Mouse (Mus musculus) midbrain, embryonic 14.5 days (tissue): ENCODE results near the gene Pex5l. TPM values are rescaled to one million over a fixed set of nuclear protein-coding genes. Genes with fewer than 3 reads are reported as not detected.
A peak's percentile ranks its signal among the peaks of the same experiment; 100 is the strongest.

Source experiments
- ATAC-seq: fragments of 200-750 bp; cut with Nextera tagmentation; 2 replicates; pipeline ENCODE4 v1.8.0; 2017; ENCODE audit warnings: moderate number of reproducible peaks, moderate library complexity; ENCODE audit not compliant: low FRiP score, low TSS enrichment
- DNase-seq: peaks from one replicate; pipeline ENCODE4 v3.0.0-alpha.2; 2015
- H3K27ac ChIP-seq: fragments of 300-500 bp; sonication (generic); replicated peaks from 2 replicates; pipeline ENCODE4 v1.5.1; 2014; ENCODE audit warnings: mild to moderate bottlenecking, low read depth, low read length, moderate library complexity
- H3K27me3 ChIP-seq: fragments of 300-500 bp; sonication (generic); 2 replicates; pipeline ENCODE4 v1.6.1; 2014; ENCODE audit warnings: low read length, control low read depth, mixed read lengths; ENCODE audit not compliant: control insufficient read depth, insufficient read depth
- H3K36me3 ChIP-seq: fragments of 300-500 bp; sonication (generic); 2 replicates; pipeline ENCODE4 v1.6.1; 2014; ENCODE audit warnings: low read length, control low read depth; ENCODE audit not compliant: control insufficient read depth, insufficient read depth
- H3K4me1 ChIP-seq: fragments of 300-500 bp; sonication (generic); 2 replicates; pipeline ENCODE4 v1.6.1; 2014; ENCODE audit warnings: mild to moderate bottlenecking, antibody characterized with exemption, low read length, control low read depth; ENCODE audit not compliant: control insufficient read depth, insufficient read depth
- H3K4me2 ChIP-seq: fragments of 300-500 bp; sonication (generic); 2 replicates; pipeline ENCODE4 v1.6.1; 2014; ENCODE audit warnings: mild to moderate bottlenecking, low read length, moderate library complexity
- H3K4me3 ChIP-seq: fragments of 300-500 bp; sonication (generic); replicated peaks from 2 replicates; pipeline ENCODE4 v1.5.1; 2014; ENCODE audit warnings: low read depth, low read length
- H3K9ac ChIP-seq: fragments of 300-500 bp; sonication (generic); replicated peaks from 2 replicates; pipeline ENCODE4 v1.6.1; 2014; ENCODE audit warnings: mild to moderate bottlenecking, low read length, moderate library complexity
- H3K9me3 ChIP-seq: fragments of 300-500 bp; sonication (generic); 2 replicates; pipeline ENCODE4 v1.6.1; 2016; ENCODE audit warnings: low read length, control low read depth, mixed read lengths; ENCODE audit not compliant: control insufficient read depth
- WGBS: fragments of 180-500 bp; shearing (Covaris S2); extraction: QIAGEN DNeasy Blood & Tissue Kit; methylation state at CpG from one replicate; pipeline ENCODE4 v1.1.7; 2014; 5-methylcytosine and 5-hydroxymethylcytosine counted together
- polyA plus RNA-seq: library from polyadenylated mRNA; unstranded; fragments of >200 nt; fragmentation: Nextera tagmentation; extraction: Ambion mirVana; gene quantifications from 2 replicates; pipeline ENCODE4 v1.2.1, GENCODE M21; 2014

Gene Pex5l
- polyA plus RNA-seq, 1 experiment from 2014 or later: 2.7 TPM

DNA sequence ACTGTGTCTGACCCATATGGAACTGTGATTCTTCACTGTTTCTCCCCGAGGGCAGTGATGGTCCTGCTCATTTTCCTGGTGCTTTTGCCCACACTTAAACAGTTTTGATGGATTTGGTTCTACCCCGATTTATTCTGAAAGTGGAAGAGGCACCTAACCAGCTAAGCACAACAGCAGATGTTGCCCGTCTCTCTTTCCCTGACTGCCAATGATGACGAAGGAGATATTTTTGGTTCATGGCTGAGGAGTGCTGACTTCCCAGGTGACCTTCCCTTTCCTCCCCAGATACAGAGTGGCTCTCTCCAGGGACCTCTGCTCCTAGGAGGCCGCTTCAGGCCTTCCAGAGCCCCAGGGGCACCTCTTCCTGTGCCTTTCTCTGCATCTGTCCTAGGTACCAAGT, 155.2 kb downstream of the Pex5l start:
- 84% methylated on average over 5 of the region's 5 CpGs for WGBS
- Histone ChIP-seq H3K9me3 (no peaks in the 10 kb centered on the region), H3K27ac (no peak overlapping the region), H3K4me2 (no peak overlapping the region), H3K36me3 (no peaks in the 10 kb centered on the region), H3K4me1 (no peaks in the 10 kb centered on the region), H3K9ac (no peak overlapping the region), H3K27me3 (no peaks in the 10 kb centered on the region), H3K4me3 (no peak overlapping the region)
- no peak for ATAC-seq
- DNase-seq: no peak

DNA sequence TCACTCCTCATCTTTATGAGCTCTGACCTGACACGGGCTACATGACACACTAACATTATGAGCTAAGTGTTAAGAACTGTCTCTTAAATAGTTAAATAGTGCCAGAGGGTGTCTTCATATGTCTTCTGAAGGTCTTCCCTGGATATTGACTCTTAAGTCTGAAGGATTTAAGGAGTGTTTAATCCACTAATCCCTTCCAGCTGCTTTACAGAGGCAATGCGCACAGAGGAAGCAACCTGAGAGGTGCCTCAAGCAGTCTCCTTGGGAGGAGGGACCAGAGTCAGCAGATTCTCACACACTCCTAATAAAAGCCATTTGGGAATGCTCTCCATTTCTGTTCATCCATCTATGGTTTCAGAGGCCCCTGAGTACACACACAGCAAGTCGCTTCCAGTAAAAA, 157.9 kb downstream of the Pex5l start:
- no peaks in the 10 kb centered on the region for H3K9me3 ChIP-seq
- DNase-seq (peak; percentile 34), ATAC-seq (no peak)
- no peak overlapping the region for H3K27ac ChIP-seq
- WGBS: 60% methylated on average over 3 of the region's 3 CpGs
- H3K27me3 ChIP-seq: no peaks in the 10 kb centered on the region
- no peak overlapping the region for H3K4me2 ChIP-seq
- no peaks in the 10 kb centered on the region for H3K36me3 ChIP-seq
- H3K9ac ChIP-seq: no peak overlapping the region
- no peaks in the 10 kb centered on the region for H3K4me1 ChIP-seq
- H3K4me3 ChIP-seq: no peak overlapping the region

DNA sequence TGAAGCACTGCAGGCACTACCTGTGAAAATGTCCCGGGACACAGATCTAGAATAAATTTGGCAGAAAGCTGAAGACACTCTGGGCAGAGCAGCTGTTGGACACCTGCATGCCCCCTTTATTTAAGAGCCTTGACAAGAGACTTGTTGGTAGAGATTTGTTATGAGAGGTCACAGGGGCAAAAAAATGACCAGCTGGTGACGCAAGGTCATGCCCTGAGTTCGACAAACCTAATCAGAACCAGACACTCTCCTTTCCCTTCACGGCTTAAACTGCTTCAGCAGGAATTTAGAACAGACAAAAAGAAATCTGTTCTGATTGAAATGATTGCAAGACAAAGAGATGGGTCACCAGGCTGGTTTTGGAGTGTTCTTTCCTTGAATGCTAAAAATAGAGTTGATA, 163.1 kb downstream of the Pex5l start:
- Histone ChIP-seq H3K9ac (no peak overlapping the region), H3K4me3 (no peak overlapping the region), H3K9me3 (no peaks in the 10 kb centered on the region), H3K27me3 (no peaks in the 10 kb centered on the region), H3K4me2 (no peak overlapping the region), H3K27ac (no peak overlapping the region), H3K4me1 (no peaks in the 10 kb centered on the region), H3K36me3 (no peaks in the 10 kb centered on the region)
- 72% methylated on average over 4 of the region's 4 CpGs for WGBS
- DNase-seq (no peak), ATAC-seq (no peak)

DNA sequence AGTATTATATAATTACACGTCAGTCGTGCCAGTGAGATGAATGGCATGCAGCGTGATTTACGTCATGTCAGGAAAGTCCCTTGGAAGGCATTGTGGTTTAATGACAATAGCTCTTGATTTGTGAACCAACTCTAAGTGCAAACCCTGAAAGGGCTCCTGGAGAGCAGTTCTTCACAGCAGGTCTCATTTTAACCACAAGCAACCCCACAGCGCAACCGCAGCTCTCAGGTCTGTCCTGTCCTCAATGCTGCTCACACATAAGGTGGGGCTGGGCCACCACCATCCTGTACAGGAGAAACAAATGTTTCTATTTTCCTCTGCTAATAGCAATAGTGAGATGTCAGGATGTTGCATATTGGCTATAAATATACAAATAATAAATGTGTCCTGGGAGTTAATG, 163.8 kb downstream of the Pex5l start:
- Histone ChIP-seq H3K27ac (no peak overlapping the region), H3K9ac (no peak overlapping the region), H3K4me1 (no peaks in the 10 kb centered on the region), H3K36me3 (no peaks in the 10 kb centered on the region), H3K4me3 (no peak overlapping the region), H3K27me3 (no peaks in the 10 kb centered on the region), H3K9me3 (no peaks in the 10 kb centered on the region), H3K4me2 (no peak overlapping the region)
- 33% methylated on average over 6 of the region's 6 CpGs for WGBS
- ATAC-seq: no peak
- DNase-seq: no peak

DNA sequence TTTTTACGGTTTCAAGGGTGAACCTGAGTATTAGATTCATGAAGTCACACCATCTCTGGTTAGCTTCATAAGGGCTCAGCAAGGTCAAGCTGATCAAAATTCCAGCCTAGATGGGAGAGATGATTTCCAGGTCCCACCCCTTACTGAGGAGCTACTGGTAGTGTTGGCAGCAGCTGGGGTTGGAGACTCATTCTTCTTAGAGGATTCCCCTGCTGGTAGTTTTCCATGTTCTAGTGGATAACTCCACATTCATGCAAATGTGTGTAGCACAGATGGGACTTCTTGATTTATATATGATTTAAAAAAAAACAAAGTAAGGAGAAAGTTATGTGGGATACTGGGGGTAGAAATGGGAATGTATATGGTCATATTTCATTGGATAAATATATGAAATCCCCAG, 172.8 kb downstream of the Pex5l start:
- 100% methylated on average over 1 of the region's 1 CpGs for WGBS
- DNase-seq: no peak
- no peak overlapping the region for H3K9ac ChIP-seq
- H3K27ac ChIP-seq: no peak overlapping the region
- no peaks in the 10 kb centered on the region for H3K27me3 ChIP-seq
- H3K4me3 ChIP-seq: no peak overlapping the region
- no peaks in the 10 kb centered on the region for H3K36me3 ChIP-seq
- no peaks in the 10 kb centered on the region for H3K9me3 ChIP-seq
- H3K4me2 ChIP-seq: no peak overlapping the region
- ATAC-seq: no peak
- no peaks in the 10 kb centered on the region for H3K4me1 ChIP-seq

DNA sequence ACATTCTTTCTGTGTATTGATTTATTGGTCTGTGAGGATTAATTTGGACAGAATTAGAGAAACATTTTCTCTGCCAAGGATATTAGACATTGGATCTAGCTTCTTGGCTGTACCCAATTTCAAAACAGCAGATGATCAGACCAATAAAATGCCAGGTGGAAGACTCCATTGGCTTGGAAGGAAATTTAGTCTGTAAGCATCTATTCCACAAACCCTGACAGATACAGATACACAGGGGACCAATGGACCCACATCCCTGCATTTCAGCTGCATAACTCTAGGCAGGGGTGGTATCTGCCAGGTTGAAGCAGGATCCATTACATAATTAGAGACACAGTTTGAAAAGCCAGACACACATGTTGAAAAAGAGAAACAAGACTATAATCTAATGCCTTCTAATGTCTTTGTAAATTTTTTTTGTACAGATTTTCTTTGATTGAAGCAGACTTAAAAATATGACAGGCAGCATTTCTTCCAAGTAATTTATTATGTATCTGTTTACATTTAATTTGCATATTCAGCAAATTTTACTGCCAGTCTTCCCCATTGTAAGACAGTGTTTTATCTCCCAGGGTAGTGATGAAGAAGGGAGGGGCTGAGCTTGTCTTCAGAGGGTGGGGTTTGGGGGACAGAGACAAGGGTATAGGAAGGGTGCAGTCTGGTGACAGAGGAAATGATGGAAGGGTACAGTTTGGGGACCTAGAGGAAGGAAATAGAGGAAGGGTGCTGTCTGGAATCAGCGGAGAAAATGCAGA, 174.2 kb downstream of the Pex5l start:
- no peak for ATAC-seq
- DNase-seq: no peak

DNA sequence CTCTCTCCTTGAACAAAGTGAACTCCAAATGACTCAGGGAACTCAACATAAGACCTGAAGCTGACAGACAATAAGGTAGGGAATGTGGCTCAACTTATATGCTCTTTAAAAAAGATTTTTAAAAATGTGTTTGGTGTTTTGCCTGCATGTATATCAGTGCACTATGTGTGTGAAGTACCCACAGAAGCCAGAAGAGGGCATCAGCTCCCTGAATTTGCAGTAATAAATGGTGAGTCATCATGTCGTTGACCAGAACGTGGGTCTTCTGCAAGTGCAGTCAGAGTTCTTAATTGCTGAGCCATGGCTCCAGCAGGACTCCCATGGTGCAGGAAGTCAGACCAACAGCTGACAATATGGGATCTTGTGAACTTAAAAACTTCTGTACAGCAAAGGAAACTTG, 177.5 kb downstream of the Pex5l start:
- Histone ChIP-seq H3K27ac (no peak overlapping the region), H3K9me3 (no peaks in the 10 kb centered on the region), H3K4me2 (no peak overlapping the region), H3K27me3 (no peaks in the 10 kb centered on the region), H3K4me1 (no peaks in the 10 kb centered on the region), H3K4me3 (no peak overlapping the region), H3K36me3 (no peaks in the 10 kb centered on the region), H3K9ac (no peak overlapping the region)
- DNase-seq (peak; percentile 65), ATAC-seq (no peak)
- WGBS: 1% methylated on average over 2 of the region's 2 CpGs

More for the DNA sequence above, 174.2 kb downstream of the Pex5l start:
- no peak overlapping the region for H3K9ac ChIP-seq
- no peaks in the 10 kb centered on the region for H3K27me3 ChIP-seq
- no peaks in the 10 kb centered on the region for H3K9me3 ChIP-seq
- 96% methylated on average over 1 of the region's 1 CpGs for WGBS
- H3K4me2 ChIP-seq: no peak overlapping the region
- H3K4me1 ChIP-seq: no peaks in the 10 kb centered on the region
- H3K36me3 ChIP-seq: no peaks in the 10 kb centered on the region
- H3K4me3 ChIP-seq: no peak overlapping the region
- H3K27ac ChIP-seq: no peak overlapping the region

DNA sequence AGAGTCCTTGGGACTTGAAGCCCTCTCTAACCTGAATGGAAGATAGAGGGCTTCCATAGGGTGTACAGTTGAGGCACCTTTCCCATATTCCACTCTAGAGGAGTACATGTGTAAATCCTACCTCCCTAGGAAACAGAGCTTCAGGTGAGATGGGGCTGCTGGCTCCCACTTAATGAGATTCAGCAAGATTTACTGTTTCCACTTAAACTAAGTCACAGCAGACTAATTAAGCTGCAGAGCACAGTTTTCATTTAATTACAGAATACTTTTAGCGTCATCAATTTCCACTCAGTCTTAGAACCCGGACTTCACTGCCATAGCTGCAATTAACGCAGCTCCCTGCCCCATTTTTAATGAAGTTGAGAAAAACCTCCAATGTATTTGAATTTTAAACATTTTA, 181.6 kb downstream of the Pex5l start:
- Histone ChIP-seq H3K27ac (no peak overlapping the region), H3K4me3 (no peak overlapping the region), H3K4me2 (no peak overlapping the region), H3K9ac (no peak overlapping the region), H3K9me3 (no peaks in the 10 kb centered on the region), H3K36me3 (no peaks in the 10 kb centered on the region), H3K4me1 (no peaks in the 10 kb centered on the region), H3K27me3 (no peaks in the 10 kb centered on the region)
- WGBS: 90% methylated on average over 3 of the region's 3 CpGs
- DNase-seq (no peak), ATAC-seq (no peak)

DNA sequence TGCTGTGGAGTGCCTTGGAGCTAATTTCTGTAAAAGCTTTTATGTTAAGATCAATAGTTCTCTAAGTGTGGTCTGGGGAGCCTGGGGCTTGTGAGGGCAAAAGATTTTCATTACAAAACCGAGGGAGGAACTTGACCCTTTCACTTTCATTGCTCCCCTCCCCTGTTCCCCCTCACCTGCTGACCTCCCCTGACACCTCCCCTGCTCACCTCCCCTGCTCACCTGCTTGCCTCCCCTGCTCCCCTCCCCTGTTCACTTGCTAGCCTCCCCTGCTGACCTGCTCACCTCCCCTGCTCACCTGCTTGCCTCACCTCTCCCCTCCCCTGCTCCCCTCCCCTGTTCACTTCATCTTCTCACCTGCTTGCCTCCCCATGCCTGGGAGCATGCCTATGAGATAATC, 191.7 kb downstream of the Pex5l start:
- Histone ChIP-seq H3K4me3 (no peak overlapping the region), H3K9ac (no peak overlapping the region)
- no peak for ATAC-seq

More for the DNA sequence above, 191.7 kb downstream of the Pex5l start:
- Histone ChIP-seq H3K27me3 (no peaks in the 10 kb centered on the region), H3K36me3 (no peaks in the 10 kb centered on the region), H3K9me3 (no peaks in the 10 kb centered on the region), H3K4me1 (no peaks in the 10 kb centered on the region), H3K4me2 (no peak overlapping the region), H3K27ac (no peak overlapping the region)
- 8% methylated on average over 1 of the region's 1 CpGs for WGBS
- DNase-seq: no peak
